Mouse (Mus musculus) bone marrow, adult 2 months (tissue): ENCODE results near the gene Syp. TPM values are rescaled to one million over a fixed set of nuclear protein-coding genes. Genes with fewer than 3 reads are reported as not detected.

Experiments used
- H3K27ac ChIP-seq: fragments of 200-500 bp; 2 replicates; pipeline ENCODE4 v1.5.1; 2012; ENCODE audit warnings: low read depth, mild to moderate bottlenecking, control low read depth, inconsistent platforms, low read length; ENCODE audit not compliant: control insufficient read depth, poor library complexity, insufficient read depth
- H3K4me1 ChIP-seq: fragments of 200-500 bp; 2 replicates; pipeline ENCODE4 v1.6.1; 2011; ENCODE audit warnings: low read length; ENCODE audit not compliant: control insufficient read depth, insufficient read depth
- H3K4me3 ChIP-seq: fragments of 200-500 bp; replicated peaks from 2 replicates; pipeline ENCODE3; 2011; ENCODE audit warnings: mild to moderate bottlenecking, low read depth, low read length, control low read depth; ENCODE audit not compliant: control insufficient read depth
- CTCF ChIP-seq: fragments of 200-500 bp; IDR thresholded peaks from 2 replicates; pipeline ENCODE4 v1.5.1; 2011; ENCODE audit warnings: low read length, control low read depth; ENCODE audit not compliant: control insufficient read depth, insufficient read depth
- POLR2A ChIP-seq: fragments of 200-500 bp; IDR thresholded peaks from 2 replicates; pipeline ENCODE4 v1.6.1; 2011; ENCODE audit warnings: low read depth, mild to moderate bottlenecking, control low read depth, low read length, borderline replicate concordance; ENCODE audit not compliant: control insufficient read depth
- WGBS: fragments of 180-500 bp; shearing (Covaris S2); methylation state at CpG from one replicate; pipeline ENCODE4 v1.1.7; 2018; 5-methylcytosine and 5-hydroxymethylcytosine counted together
- polyA plus RNA-seq: library from polyadenylated mRNA; stranded (reverse); fragments of >200 nt; gene quantifications from 2 replicates; pipeline ENCODE4 v1.2.4, GENCODE M21; 2011; ENCODE audit warnings: low replicate concordance; ENCODE audit not compliant: missing spikeins, insufficient read depth, insufficient read length

Gene Syp
- polyA plus RNA-seq, 1 experiment, result 1.9 TPM

DNA sequence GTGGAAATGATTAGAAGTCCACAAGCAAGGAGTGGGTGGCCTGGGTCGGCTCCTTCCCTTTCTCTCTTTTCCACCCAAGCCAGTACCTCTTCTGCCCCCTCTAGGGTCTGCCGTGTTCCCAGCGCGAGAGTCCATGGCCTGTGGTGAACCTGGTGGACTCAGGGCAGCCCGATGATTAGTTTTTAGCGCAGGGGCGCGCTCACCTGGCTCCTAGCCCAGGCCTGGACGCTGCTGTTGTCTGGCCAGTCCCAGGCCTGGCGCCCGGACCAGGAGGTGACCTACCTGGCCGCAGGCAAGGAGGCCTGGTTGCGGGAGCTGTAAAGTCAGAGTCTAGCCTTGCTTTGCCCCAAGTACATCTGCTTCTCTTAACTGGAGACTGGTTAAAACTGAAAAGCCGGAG lies 42.6 kb downstream of the Syp start, which contains the start of gene Magix:
TSS of gene Magix (minus strand) at position 388 of the 400 bp plus-strand sequence.
- Histone ChIP-seq H3K4me3 (no peak within 1 kb of the TSS), H3K4me1 (no peaks in the 10 kb centered on the region; the same call in 1 of the 2 replicates), H3K27ac (no peak within 1 kb of the TSS)
- 84% methylated on average over 14 of the region's 14 CpGs for WGBS
- no peak for TF ChIP-seq CTCF
- TF ChIP-seq POLR2A, result no peak

DNA sequence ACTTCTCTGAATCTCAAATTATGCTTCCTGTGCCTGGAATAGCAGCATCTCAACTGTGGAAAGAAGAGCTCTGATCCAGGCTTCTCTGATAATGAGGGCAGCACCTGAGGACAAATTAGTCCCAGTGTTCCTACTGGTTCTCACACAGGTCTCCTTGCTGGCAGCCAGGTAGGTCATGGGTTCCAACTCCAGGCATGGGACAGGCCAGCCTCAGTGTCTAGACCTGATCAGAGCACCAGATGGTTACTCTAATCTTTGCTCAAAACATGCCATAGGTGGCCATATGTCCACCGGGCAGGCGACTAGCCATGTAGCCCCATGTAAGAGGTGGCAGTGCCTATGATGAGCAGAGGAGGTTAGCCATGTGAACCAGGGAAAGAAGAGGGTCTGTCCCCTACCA lies 50.0 kb downstream of the Syp start:
- Histone ChIP-seq H3K4me3 (no peak overlapping the region), H3K4me1 (no peaks in the 10 kb centered on the region), H3K27ac (no peak overlapping the region)
- 84% methylated on average over 2 of the region's 2 CpGs for WGBS
- TF ChIP-seq CTCF, result no peak
- TF ChIP-seq POLR2A, result no peak

DNA sequence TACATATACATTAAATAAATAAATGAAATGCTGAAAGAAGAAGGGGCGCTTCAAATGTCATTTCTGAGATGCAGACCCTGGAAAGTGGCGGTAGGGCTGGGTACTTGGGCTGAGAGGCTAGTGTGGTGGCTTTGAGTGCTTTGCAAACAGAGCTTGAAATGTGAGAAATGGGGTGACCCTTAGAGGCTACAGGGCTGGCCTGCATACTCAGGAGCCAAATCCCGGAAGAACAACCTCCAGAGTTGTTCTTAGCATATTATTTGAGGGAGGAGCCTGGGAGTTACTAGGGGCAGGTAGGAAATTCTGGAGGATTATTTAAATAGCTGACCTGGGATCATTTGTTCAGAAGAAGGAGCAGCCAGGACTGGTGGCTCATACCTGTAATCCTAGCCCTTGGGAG lies 52.2 kb downstream of the Syp start:
- H3K4me1 ChIP-seq, result no peaks in the 10 kb centered on the region
- WGBS, result 69% methylated on average over 3 of the region's 3 CpGs
- TF ChIP-seq CTCF (no peak), POLR2A (no peak)
- H3K4me3 ChIP-seq, result no peak overlapping the region
- H3K27ac ChIP-seq, result no peak overlapping the region

- no peak overlapping the region for H3K27ac ChIP-seq
- 30% methylated on average over 4 of the region's 4 CpGs for WGBS
- no peaks in the 10 kb centered on the region for H3K4me1 ChIP-seq
- peak; percentile 36; the same call in 1 of the 2 replicates for TF ChIP-seq CTCF
- no peak for TF ChIP-seq POLR2A
- H3K4me3 ChIP-seq, result no peak overlapping the region
These were observed 54.6 kb downstream of the Syp start for GRCm38 (mm10) chrX:7692862-7693261.

- H3K4me3 ChIP-seq, result no peak overlapping the region
- WGBS, result 39% methylated on average over 6 of the region's 6 CpGs
- no peak overlapping the region for H3K27ac ChIP-seq
- TF ChIP-seq POLR2A (no peak), CTCF (no peak)
- H3K4me1 ChIP-seq, result no peaks in the 10 kb centered on the region
These were observed 58.2 kb downstream of the Syp start for GRCm38 (mm10) chrX:7696520-7696919.

- H3K4me1 ChIP-seq, result no peaks in the 10 kb centered on the region
- WGBS, result 7% methylated on average over 33 of the region's 33 CpGs
- H3K4me3 ChIP-seq, result peak within 1 kb of the TSS; percentile 86
- peak within 1 kb of the TSS; percentile 70 for H3K27ac ChIP-seq
- TF ChIP-seq POLR2A (peak; percentile 67; the same call in 1 of the 2 replicates), CTCF (no peak)
These were observed 58.7 kb downstream of the Syp start, which contains the start of gene Gpkow for GRCm38 (mm10) chrX:7696954-7697381. Gpkow (plus strand) TSS chrX:7697131.

Other genes with a start within 250 kb of the Syp start
- 1.2 TPM in 1 of 2 replicates, not detected in the other for gene Foxp3, start 64.8 kb upstream of the Syp start, polyA plus RNA-seq
- gene Ppp1r3f, start 64.2 kb upstream of the Syp start, polyA plus RNA-seq, result 0.43 TPM in 1 of 2 replicates, not detected in the other
- gene Ccdc22, start 33.0 kb upstream of the Syp start, polyA plus RNA-seq, result 28.7 and 37.0 TPM in 2 replicates
- 0.22 and 0.32 TPM in 2 replicates for gene Cacna1f, start 31.4 kb upstream of the Syp start, polyA plus RNA-seq
- 10.7 and 22.4 TPM in 2 replicates for gene Prickle3, start 18.8 kb downstream of the Syp start, polyA plus RNA-seq
- gene Plp2, start 32.9 kb downstream of the Syp start, polyA plus RNA-seq, result 5.3 and 33.2 TPM in 2 replicates
- not detected in 2 replicates for gene Magix, start 42.8 kb downstream of the Syp start, polyA plus RNA-seq
- 17.6 and 19.1 TPM in 2 replicates for gene Gpkow, start 58.7 kb downstream of the Syp start, polyA plus RNA-seq
- 54.7 and 91.1 TPM in 2 replicates for gene Wdr45, start 75.9 kb downstream of the Syp start, polyA plus RNA-seq
- gene Gm45208, start 83.8 kb downstream of the Syp start, polyA plus RNA-seq, result not detected in 2 replicates
- gene Praf2, start 90.0 kb downstream of the Syp start, polyA plus RNA-seq, result 3.9 and 9.5 TPM in 2 replicates
- gene Ccdc120, start 112.4 kb downstream of the Syp start, polyA plus RNA-seq, result 0.36 and 1.4 TPM in 2 replicates
- 15.5 and 22.3 TPM in 2 replicates for gene Tfe3, start 124.1 kb downstream of the Syp start, polyA plus RNA-seq
- gene Gripap1, start 151.3 kb downstream of the Syp start, polyA plus RNA-seq, result 95.0 and 184 TPM in 2 replicates
- 2.2 and 4.8 TPM in 2 replicates for gene Kcnd1, start 183.8 kb downstream of the Syp start, polyA plus RNA-seq
- 124 and 222 TPM in 2 replicates for gene Otud5, start 202.9 kb downstream of the Syp start, polyA plus RNA-seq
- 20.0 and 26.2 TPM in 2 replicates for gene Pim2, start 239.8 kb downstream of the Syp start, polyA plus RNA-seq
- 21.0 and 37.1 TPM in 2 replicates for gene Slc35a2, start 245.6 kb downstream of the Syp start, polyA plus RNA-seq